Mouse (Mus musculus): ENCODE data around the gene Hibadh. TPM values are rescaled to one million over a fixed set of nuclear protein-coding genes. Genes with fewer than 3 reads are reported as not detected.

Hibadh gene
- total and polyA plus RNA-seq, 2 experiments, result 225 to 308 TPM

GRCm38 (mm10) chr6:52505777-52506755, 134.1 kb downstream of the Hibadh start:
- Histone ChIP-seq H3K79me2 (ENCODE audit: control insufficient read depth, insufficient read depth, low read length) (no peaks in the 10 kb centered on the region), H3K27ac (replicated peaks; ENCODE audit: insufficient read depth, low read depth, low read length) (no peak overlapping the region), H3K9ac (ENCODE audit: low read depth, low read length) (no peak overlapping the region), H3K4me3 (ENCODE audit: insufficient read depth, low read depth, low read length) (no peak overlapping the region), H3K27me3 (ENCODE audit: control insufficient read depth, insufficient read depth, low read length) (no peaks in the 10 kb centered on the region), H3K36me3 (ENCODE audit: control insufficient read depth, insufficient read depth, low read length) (no peaks in the 10 kb centered on the region), H3K4me1 (ENCODE audit: control insufficient read depth, insufficient read depth, low read length) (no peaks in the 10 kb centered on the region)
- TF ChIP-seq CTCF (IDR thresholded peaks at IDR 0.05; ENCODE audit: low read depth, low read length), result no peak
- no peak for TF ChIP-seq POLR2A (IDR thresholded peaks at IDR 0.05; ENCODE audit: extremely low read depth, insufficient read depth, low read length)
- 83% methylated on average over 9 of the region's 9 CpGs for WGBS
- DNase-seq (ENCODE audit: extremely low read depth, low read depth, low spot score), result no peak

DNA sequence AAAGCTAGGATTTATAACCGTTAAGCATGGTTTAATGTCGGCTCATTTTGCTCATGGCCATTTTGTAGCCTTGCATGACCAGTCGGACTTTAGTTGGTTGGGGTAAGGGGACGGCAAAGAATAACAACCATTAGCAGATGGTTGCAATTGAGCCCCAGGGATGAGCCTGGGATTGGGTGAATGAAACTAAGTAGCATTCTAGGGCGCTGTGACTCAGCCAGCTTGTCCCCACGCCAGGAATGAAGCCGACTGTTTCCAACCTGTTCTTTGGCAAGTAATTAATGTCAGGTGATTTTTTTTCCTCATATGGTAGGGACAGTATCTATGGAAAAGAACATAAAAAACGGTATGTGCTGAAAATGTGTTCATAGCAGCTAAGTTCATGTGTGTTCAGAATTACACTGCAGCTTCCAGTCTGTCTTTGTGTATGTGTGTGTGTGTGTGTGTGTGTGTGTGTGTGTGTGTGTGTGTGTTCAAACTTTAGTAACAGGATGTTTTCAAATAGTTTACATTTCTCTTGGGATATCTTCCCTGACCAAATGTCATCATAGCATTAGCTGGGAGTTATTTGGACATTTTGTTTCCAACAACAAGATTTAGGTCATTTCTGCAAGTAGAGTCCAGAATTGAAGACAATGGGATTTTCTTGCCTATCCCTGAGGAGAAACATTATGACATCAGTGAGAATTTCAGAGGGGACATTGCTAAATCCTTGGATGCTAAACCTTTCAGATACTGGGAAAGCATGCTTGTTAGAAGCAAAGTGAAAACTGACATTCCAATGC, 135.3 kb downstream of the Hibadh start:
- no peak overlapping the region for H3K9ac ChIP-seq (ENCODE audit: low read depth, low read length)
- no peaks in the 10 kb centered on the region for H3K4me1 ChIP-seq (ENCODE audit: control insufficient read depth, insufficient read depth, low read length)
- H3K27me3 ChIP-seq (ENCODE audit: control insufficient read depth, insufficient read depth, low read length), result no peaks in the 10 kb centered on the region
- no peaks in the 10 kb centered on the region for H3K36me3 ChIP-seq (ENCODE audit: control insufficient read depth, insufficient read depth, low read length)
- TF ChIP-seq POLR2A (IDR thresholded peaks at IDR 0.05; ENCODE audit: extremely low read depth, insufficient read depth, low read length), result no peak
- no peak for TF ChIP-seq CTCF (IDR thresholded peaks at IDR 0.05; ENCODE audit: low read depth, low read length)
- H3K79me2 ChIP-seq (ENCODE audit: control insufficient read depth, insufficient read depth, low read length), result no peaks in the 10 kb centered on the region
- H3K4me3 ChIP-seq (ENCODE audit: insufficient read depth, low read depth, low read length), result no peak overlapping the region
- WGBS, result 87% methylated on average over 8 of the region's 8 CpGs
- H3K27ac ChIP-seq (replicated peaks; ENCODE audit: insufficient read depth, low read depth, low read length), result no peak overlapping the region
- no peak for DNase-seq (ENCODE audit: extremely low read depth, low read depth, low spot score)

- no peak overlapping the region for H3K27ac ChIP-seq (replicated peaks; ENCODE audit: insufficient read depth, low read depth, low read length)
Measured at GRCm38 (mm10) chr6:52502986-52503385, 137.2 kb downstream of the Hibadh start.

DNA sequence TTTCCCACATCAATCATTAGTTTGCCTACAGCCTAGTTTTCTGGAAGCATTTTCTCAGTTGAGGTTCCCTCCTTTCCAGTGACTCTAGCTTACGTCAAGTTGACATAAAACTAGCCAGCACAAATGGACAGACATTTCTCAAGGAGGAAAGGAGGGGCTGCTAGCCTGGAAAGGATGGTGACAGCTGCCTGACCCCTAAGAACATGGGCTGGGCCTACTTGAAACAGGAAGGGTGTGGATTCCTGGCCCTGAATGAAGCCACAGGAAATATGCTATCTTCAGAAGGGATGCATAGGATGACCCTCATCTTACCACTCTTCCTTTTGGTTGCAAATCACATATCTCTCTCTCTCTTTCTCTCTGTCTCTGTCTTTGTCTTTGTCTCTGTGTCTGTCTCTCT, 138.7 kb downstream of the Hibadh start:
- no peaks in the 10 kb centered on the region for H3K27me3 ChIP-seq (ENCODE audit: control insufficient read depth, insufficient read depth, low read length)
- H3K9ac ChIP-seq (ENCODE audit: low read depth, low read length), result no peak overlapping the region
- H3K4me3 ChIP-seq (ENCODE audit: insufficient read depth, low read depth, low read length), result no peak overlapping the region
- no peak for TF ChIP-seq POLR2A (IDR thresholded peaks at IDR 0.05; ENCODE audit: extremely low read depth, insufficient read depth, low read length)
- TF ChIP-seq CTCF (IDR thresholded peaks at IDR 0.05; ENCODE audit: low read depth, low read length), result no peak
- H3K27ac ChIP-seq (replicated peaks; ENCODE audit: insufficient read depth, low read depth, low read length), result no peak overlapping the region
- WGBS, result 81% methylated on average over 1 of the region's 1 CpGs
- H3K79me2 ChIP-seq (ENCODE audit: control insufficient read depth, insufficient read depth, low read length), result no peaks in the 10 kb centered on the region
- no peaks in the 10 kb centered on the region for H3K36me3 ChIP-seq (ENCODE audit: control insufficient read depth, insufficient read depth, low read length)
- DNase-seq (ENCODE audit: extremely low read depth, low read depth, low spot score), result no peak
- no peaks in the 10 kb centered on the region for H3K4me1 ChIP-seq (ENCODE audit: control insufficient read depth, insufficient read depth, low read length)

More at GRCm38 (mm10) chr6:52502986-52503385, 137.2 kb downstream of the Hibadh start:
- no peak for DNase-seq (ENCODE audit: extremely low read depth, low read depth, low spot score)
- no peaks in the 10 kb centered on the region for H3K4me1 ChIP-seq (ENCODE audit: control insufficient read depth, insufficient read depth, low read length)
- H3K4me3 ChIP-seq (ENCODE audit: insufficient read depth, low read depth, low read length), result no peak overlapping the region
- no peaks in the 10 kb centered on the region for H3K27me3 ChIP-seq (ENCODE audit: control insufficient read depth, insufficient read depth, low read length)
- TF ChIP-seq POLR2A (IDR thresholded peaks at IDR 0.05; ENCODE audit: extremely low read depth, insufficient read depth, low read length) (no peak), CTCF (IDR thresholded peaks at IDR 0.05; ENCODE audit: low read depth, low read length) (no peak)
- no peaks in the 10 kb centered on the region for H3K79me2 ChIP-seq (ENCODE audit: control insufficient read depth, insufficient read depth, low read length)
- H3K9ac ChIP-seq (ENCODE audit: low read depth, low read length), result no peak overlapping the region
- H3K36me3 ChIP-seq (ENCODE audit: control insufficient read depth, insufficient read depth, low read length), result no peaks in the 10 kb centered on the region
- WGBS, result 92% methylated on average over 2 of the region's 2 CpGs

Other genes with a start within 250 kb of the Hibadh start
- gene Tax1bp1, start 73.3 kb upstream of the Hibadh start, total RNA-seq (2014; rRNA removed), result 90.3 and 121 TPM in 2 replicates
- 16.2 and 18.4 TPM in 2 replicates for gene Tax1bp1, start 73.3 kb upstream of the Hibadh start, polyA plus RNA-seq (2012; rRNA removed)

Data from liver, adult 2 months (tissue).